Mouse (Mus musculus) brown adipose tissue, adult 24 weeks (tissue): ENCODE results near the gene Slc22a17. TPM values are rescaled to one million over a fixed set of nuclear protein-coding genes. Genes with fewer than 3 reads are reported as not detected.

Experiments
- H3K27ac ChIP-seq: fragments of 200-500 bp; replicated peaks from 2 replicates; pipeline ENCODE4 v1.5.1; 2012; ENCODE audit warnings: low read depth, mild to moderate bottlenecking, low read length
- H3K4me1 ChIP-seq: fragments of 200-500 bp; 2 replicates; pipeline ENCODE4 v1.6.1; 2012; ENCODE audit warnings: low read length, mixed read lengths; ENCODE audit not compliant: control insufficient read depth, insufficient read depth, insufficient read length
- H3K4me3 ChIP-seq: fragments of 200-500 bp; 2 replicates; pipeline ENCODE4 v1.5.1; 2012; ENCODE audit warnings: low read depth, mild to moderate bottlenecking, low read length, moderate library complexity; ENCODE audit not compliant: insufficient read depth
- polyA plus RNA-seq: library from polyadenylated mRNA; stranded (reverse); fragments of >200 nt; gene quantifications from 2 replicates; pipeline ENCODE4 v1.2.4, GENCODE M21; 2012; ENCODE audit not compliant: missing spikeins, insufficient read depth, insufficient read length

Slc22a17 gene
- polyA plus RNA-seq, 1 experiment = 4.9 TPM

DNA sequence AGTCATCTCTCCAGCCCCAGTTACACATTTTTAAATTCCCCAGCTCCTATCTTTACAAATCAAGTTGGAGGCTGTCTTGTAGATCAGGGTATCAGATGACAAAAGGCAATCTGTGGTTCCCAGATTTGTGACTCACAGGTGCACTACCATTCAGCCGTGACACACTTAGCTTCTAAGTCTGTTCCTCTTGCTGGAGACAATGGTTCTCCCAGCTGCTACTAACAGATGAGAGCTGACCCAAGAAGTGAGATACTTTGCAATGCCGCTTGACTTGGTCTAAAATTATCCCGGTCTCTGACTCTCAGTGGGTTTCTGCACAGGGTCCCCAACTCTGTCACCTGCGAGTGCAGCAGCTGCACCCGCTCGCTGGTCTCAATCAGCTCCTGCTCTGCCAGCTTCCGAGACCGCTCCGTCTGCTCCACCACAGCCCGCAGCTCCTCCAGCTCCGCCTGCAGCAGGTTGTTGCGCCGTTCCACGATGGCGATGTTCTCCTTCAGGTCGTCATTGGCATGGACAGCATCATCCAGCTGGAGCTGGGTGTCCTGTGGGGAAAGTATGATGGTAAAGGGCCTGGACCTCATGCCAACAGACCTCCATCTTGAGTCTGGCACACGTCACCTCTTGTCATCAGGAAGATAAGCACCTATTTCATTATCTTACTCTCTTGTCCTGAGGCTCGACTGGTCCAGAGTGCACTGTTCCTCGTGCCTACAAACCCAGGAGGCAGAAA lies 33.2 kb upstream of the Slc22a17 start:
- H3K4me3 ChIP-seq = no peak overlapping the region

GRCm38 (mm10) chr14:54944939-54945338 lies 32.0 kb upstream of the Slc22a17 start:
- Histone ChIP-seq H3K4me1 (no peaks in the 10 kb centered on the region), H3K27ac (no peak overlapping the region), H3K4me3 (no peak overlapping the region)

More for the DNA sequence above, 33.2 kb upstream of the Slc22a17 start:
- Histone ChIP-seq H3K27ac (no peak overlapping the region), H3K4me1 (no peaks in the 10 kb centered on the region)

DNA sequence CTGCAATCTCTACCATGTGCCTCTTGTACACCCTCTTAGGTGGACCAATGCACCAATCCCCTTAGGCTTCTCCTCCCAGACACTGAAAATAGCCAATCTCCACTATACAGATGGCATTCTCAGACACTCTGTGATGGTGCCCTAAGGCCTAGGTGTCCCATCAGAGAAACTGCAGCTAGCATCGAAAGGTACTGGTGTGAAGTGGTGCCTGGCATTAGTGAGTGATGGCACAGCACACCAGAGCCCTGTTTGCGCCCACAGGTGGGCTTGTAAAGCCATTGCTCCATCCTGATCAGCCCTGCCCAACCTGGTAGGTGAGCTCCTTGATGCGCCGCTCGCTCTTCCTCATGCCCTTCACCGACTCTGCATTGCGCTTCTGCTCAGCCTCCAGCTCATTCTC lies 31.0 kb upstream of the Slc22a17 start:
- Histone ChIP-seq H3K27ac (no peak overlapping the region), H3K4me3 (no peak overlapping the region), H3K4me1 (no peaks in the 10 kb centered on the region)

GRCm38 (mm10) chr14:54942479-54942878 lies 29.5 kb upstream of the Slc22a17 start:
- Histone ChIP-seq H3K27ac (no peak overlapping the region), H3K4me1 (no peaks in the 10 kb centered on the region), H3K4me3 (no peak overlapping the region)

DNA sequence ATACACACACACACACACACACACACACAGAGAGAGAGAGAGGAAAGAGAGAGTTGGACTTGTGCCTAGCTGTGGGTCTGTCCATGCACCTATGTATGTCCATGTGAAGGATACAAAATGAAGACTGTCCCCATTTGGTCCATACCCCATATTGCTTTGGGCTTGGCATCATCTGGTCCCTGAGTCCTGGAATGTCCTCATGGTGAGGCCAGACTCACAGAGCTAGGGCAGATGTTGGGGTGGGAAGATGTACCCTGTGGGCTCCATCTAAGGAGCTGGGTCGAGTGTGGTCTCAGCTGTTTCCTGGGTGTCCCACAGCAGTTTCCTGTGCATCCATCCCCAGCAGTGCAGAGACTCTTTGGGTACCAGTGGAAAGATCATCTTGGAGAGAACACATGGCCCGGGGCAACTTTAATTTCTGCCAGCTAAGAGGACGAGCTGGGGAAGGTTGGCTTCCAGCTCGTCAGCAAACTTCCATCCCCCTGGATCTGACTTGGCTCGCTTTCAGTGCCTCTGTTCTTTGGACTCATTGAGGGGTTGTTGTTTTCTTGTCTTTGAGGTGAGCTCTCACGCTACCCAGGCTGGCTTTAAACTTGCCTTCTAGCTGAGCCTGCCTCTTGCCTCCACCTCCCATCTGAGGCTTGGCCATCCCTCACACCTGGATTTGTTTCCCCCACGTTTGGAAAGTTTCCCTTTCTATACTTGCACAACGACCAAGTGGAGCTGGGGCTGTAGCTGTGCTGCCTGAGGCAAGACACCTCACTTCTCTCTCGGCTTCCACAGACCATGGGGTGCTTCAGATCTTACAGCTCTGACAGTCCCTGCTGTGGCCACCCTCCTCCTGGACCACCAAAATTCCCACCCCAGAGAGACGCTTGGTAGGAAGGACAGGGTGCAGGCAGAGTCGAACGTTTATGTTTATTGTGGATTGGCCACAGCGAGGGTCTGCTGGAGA lies 28.4 kb upstream of the Slc22a17 start:
- H3K4me3 ChIP-seq = no peak overlapping the region
- H3K4me1 ChIP-seq = no peaks in the 10 kb centered on the region
- H3K27ac ChIP-seq = no peak overlapping the region

DNA sequence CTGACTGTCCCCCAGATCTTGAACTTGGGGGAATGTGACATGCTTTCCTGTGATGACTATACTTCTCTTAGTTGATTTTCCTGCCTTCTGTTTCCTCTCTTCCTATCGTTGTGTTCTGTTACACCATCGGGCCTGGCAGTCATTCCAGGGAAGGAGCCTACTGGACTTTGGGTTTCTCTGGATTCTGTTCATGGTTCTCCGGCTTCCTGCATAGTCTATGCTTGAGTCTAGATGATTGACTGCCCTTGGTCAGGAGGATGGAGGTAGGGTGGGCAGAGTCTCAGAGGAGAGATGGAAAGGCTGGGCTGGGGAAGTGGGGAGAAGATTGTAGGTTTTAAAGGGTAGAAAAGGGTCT lies 27.2 kb upstream of the Slc22a17 start:
- Histone ChIP-seq H3K4me3 (no peak overlapping the region), H3K27ac (no peak overlapping the region), H3K4me1 (no peaks in the 10 kb centered on the region)

GRCm38 (mm10) chr14:54939434-54940175 lies 26.7 kb upstream of the Slc22a17 start:
- H3K4me3 ChIP-seq = no peak overlapping the region
- H3K4me1 ChIP-seq = no peaks in the 10 kb centered on the region
- no peak overlapping the region for H3K27ac ChIP-seq

DNA sequence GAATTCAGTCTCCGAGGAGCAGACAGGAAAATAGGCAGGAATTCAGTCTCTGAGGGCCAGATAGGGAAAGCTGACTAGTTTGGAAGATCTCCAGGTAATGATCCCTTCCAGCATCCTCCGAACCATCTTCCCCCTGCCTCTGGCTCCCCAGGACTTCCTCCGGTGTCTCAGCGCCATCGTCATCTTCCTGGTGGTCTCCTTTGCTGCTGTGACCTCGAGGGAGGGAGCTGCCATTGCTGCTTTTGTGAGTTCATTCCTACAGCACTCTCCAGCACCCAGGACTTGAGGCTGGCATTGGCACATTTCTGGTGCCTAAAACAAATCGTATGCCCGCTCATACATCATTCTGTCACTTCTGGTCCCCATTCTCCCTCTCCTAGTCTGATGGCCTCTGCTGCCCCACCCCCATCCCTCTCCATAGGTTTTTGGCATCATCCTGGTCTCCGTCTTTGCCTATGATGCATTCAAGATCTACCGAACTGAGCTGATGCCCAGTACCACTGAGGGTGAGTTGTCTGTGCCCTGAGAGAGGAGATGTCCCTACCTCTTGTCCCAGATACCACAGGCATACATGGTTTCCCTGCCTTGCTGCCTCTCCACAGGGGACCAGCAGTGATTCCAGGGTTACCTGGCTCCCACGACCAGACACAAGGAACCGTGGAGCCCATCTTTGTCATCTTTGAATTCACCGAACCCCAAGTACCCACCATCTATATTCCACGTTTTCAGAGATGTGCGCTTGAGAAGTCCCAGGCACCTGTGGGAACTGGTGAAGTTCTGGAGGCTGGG lies 25.7 kb upstream of the Slc22a17 start:
- no peak overlapping the region for H3K27ac ChIP-seq
- H3K4me3 ChIP-seq = no peak overlapping the region
- H3K4me1 ChIP-seq = no peaks in the 10 kb centered on the region

DNA sequence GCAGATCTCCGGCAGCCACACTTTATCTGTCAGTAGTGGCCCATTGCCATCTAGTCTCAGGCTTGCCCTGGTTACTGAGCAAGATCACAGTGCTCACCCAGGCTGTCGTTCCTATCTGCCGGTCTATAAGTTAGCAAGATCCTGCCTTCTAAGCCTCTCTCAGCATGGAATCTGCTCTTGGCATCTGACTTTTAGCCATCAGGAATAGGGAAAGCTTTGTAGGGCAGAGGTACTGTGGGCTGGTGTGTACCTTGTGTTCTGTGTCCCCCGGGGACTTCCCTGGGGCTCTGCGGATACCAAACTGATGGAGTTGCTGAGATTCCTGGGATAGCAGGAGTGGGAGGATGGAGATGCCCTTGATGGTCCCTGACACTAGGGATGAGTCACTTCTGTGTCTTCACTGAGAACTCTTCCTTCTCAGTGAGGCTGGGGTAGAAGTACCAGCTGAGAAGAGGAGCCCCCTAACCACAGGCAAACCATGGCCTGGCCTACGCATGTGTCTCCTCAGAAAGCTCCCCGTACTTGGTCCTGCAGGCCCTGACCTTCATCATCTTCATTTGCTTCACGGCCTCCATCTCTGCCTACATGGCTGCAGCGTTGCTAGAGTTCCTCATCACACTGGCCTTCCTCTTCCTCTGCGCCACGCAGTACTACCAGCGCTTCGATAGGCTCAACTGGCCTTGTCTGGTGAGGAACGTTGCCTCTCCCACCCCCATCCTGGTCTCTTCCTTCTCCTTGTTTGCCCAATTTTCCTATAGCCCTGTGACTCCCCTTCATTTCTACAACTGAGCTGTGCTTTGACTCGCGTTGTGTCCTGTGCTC lies 24.6 kb upstream of the Slc22a17 start:
- no peaks in the 10 kb centered on the region for H3K4me1 ChIP-seq
- no peak overlapping the region for H3K4me3 ChIP-seq
- H3K27ac ChIP-seq = no peak overlapping the region

- H3K27ac ChIP-seq = no peak overlapping the region
- no peaks in the 10 kb centered on the region for H3K4me1 ChIP-seq
- H3K4me3 ChIP-seq = no peak overlapping the region
Measured at GRCm38 (mm10) chr14:54936831-54937160, 23.9 kb upstream of the Slc22a17 start.

DNA sequence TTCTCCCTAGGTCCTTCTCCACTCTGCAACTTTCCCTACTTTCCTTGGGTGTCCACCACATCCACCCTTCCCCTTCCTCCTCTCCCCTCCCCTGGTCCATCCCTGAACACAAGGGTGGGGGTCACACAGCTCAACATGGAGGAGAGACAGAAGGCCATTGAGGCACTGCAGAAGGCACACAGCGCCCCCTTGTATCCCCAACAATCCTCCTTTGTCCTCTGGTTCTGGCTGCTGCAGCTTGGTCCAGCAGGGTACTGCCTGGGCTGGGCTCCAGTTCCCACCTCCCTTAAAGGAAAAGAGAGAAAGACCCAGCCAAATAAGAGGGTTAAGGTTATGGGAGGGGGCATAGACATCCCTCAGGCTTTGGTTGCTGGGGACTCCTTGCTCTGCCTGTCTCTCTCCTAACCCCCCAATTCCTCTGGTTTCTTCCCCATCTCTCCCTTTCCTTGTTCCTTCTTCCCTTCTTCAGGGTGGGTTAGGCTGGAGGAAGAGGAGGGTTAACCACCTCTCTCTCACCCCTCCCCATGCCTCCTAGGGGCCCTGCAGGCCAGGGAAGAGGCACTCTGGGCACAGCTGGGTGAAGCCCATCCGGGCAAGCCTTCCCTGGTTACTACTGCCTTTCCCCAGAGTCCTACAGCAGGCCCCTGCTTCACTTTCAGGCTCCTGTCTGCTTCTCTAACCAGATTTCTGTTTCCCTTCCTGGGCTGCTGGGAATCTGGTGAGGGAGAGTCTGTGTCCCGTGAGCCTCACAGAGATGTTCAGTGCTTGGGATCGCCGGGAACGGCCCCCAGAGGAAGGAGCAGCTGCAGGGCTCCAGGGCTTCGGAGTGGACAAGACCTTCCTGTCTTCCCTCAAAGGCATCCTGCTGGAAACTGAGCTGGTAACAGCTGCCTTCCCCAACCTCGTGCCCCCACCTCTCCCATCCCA lies 23.2 kb upstream of the Slc22a17 start, which contains the start of gene Cmtm5:
Gene Cmtm5, plus strand, starts transcription at position 358 of the 927 bp plus-strand sequence.
- H3K4me1 ChIP-seq = no peaks in the 10 kb centered on the region
- H3K4me3 ChIP-seq = no peak within 1 kb of the TSS
- H3K27ac ChIP-seq = no peak within 1 kb of the TSS

- no peaks in the 10 kb centered on the region for H3K4me1 ChIP-seq
- no peak within 1 kb of the TSS for H3K4me3 ChIP-seq
- H3K27ac ChIP-seq = no peak within 1 kb of the TSS
Measured at GRCm38 (mm10) chr14:54932645-54933150, 19.8 kb upstream of the Slc22a17 start, which contains the start of gene Il25. TSS of gene Il25 (plus strand) at chr14:54932695.

GRCm38 (mm10) chr14:54930431-54930830 lies 17.5 kb upstream of the Slc22a17 start:
- no peaks in the 10 kb centered on the region for H3K4me1 ChIP-seq
- no peak overlapping the region for H3K27ac ChIP-seq
- H3K4me3 ChIP-seq = no peak overlapping the region
